Mouse (Mus musculus) forebrain, embryonic 10.5 days (tissue): ENCODE data around the gene Glrx. TPM values are rescaled to one million over a fixed set of nuclear protein-coding genes. Genes with fewer than 3 reads are reported as not detected.

Source experiments
- DNase-seq: peaks from one replicate; pipeline ENCODE4 v3.0.0-alpha.2; 2017; ENCODE audit warnings: low spot score; ENCODE audit errors: extremely low spot score
- H3K27ac ChIP-seq: fragments of 300-500 bp; sonication (generic); 2 replicates; pipeline ENCODE4 v1.5.1; 2016; ENCODE audit warnings: mild to moderate bottlenecking
- H3K27me3 ChIP-seq: fragments of 300-500 bp; sonication (generic); 2 replicates; pipeline ENCODE4 v1.6.1; 2016; ENCODE audit warnings: mild to moderate bottlenecking; ENCODE audit not compliant: poor library complexity, severe bottlenecking
- H3K36me3 ChIP-seq: fragments of 300-500 bp; sonication (generic); replicated peaks from 2 replicates; pipeline ENCODE4 v1.6.1; 2016; ENCODE audit warnings: mild to moderate bottlenecking, moderate library complexity
- H3K4me1 ChIP-seq: fragments of 300-500 bp; sonication (generic); 2 replicates; pipeline ENCODE4 v1.6.1; 2016
- H3K4me3 ChIP-seq: fragments of 300-500 bp; sonication (generic); 2 replicates; pipeline ENCODE4 v1.5.1; 2016; ENCODE audit warnings: mild to moderate bottlenecking, moderate library complexity
- H3K9me3 ChIP-seq: fragments of 300-500 bp; sonication (generic); 2 replicates; pipeline ENCODE4 v1.6.1; 2016; ENCODE audit warnings: mild to moderate bottlenecking, moderate library complexity
- WGBS: fragments of 180-500 bp; shearing (Covaris S2); methylation state at CpG from one replicate; pipeline ENCODE4 v1.1.7; 2016; 5-methylcytosine and 5-hydroxymethylcytosine counted together
- polyA plus RNA-seq: library from polyadenylated mRNA; unstranded; fragments of >200 nt; fragmentation: Nextera tagmentation; extraction: Ambion mirVana; gene quantifications from 2 replicates; pipeline ENCODE4 v1.2.1, GENCODE M21; 2016

Glrx gene
- polyA plus RNA-seq: 20.6 and 23.5 TPM in 2 replicates

DNA sequence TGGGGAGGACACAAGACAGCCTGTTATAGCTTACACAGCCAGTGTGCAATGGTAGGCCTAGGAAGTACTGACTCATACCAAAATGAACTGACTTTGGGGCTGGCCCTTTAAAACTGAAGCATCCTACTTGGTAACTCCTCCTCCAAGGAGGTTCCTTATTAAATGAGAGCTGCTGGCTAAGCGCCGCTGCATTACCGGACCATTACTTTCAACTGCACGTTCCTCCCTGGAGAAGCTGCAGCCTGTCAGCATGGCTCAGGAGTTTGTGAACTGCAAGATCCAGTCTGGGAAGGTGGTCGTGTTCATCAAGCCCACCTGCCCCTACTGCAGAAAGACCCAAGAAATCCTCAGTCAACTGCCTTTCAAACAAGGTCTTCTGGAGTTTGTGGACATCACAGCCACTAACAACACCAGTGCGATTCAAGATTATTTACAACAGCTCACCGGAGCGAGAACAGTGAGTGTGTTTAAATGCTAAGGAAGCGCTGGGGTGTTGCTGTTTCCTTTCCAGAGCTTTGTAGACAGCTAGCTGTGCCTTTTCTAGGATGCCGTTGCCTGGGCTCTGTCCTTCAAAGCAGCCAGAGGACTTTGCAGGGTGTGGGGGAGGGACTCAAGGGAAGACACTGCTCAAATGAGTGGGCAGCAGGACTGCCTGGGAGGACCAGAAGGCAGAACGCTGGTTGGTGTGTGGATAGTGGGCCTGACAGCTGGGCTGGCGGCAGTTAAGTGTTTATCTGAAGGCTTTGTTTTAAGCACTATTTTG is at the start of gene Glrx:
Gene Glrx (plus strand): TSS at position 150 of the 763 bp plus-strand sequence.
- H3K4me1 ChIP-seq: peaks cover 42% of the 10 kb centered on the region
- 2% methylated on average over 12 of the region's 12 CpGs for WGBS
- H3K4me3 ChIP-seq: peak within 1 kb of the TSS; percentile 49
- no peaks in the 10 kb centered on the region for H3K36me3 ChIP-seq
- no peaks in the 10 kb centered on the region for H3K27me3 ChIP-seq
- DNase-seq: peak; percentile 47
- H3K9me3 ChIP-seq: no peaks in the 10 kb centered on the region
- H3K27ac ChIP-seq: peak within 1 kb of the TSS; percentile 70

- Histone ChIP-seq H3K27ac (no peak overlapping the region), H3K4me3 (no peak overlapping the region), H3K36me3 (no peaks in the 10 kb centered on the region), H3K9me3 (no peaks in the 10 kb centered on the region), H3K27me3 (no peaks in the 10 kb centered on the region), H3K4me1 (no peaks in the 10 kb centered on the region)
- no peak for DNase-seq
- 86% methylated on average over 1 of the region's 1 CpGs for WGBS
Observed at GRCm38 (mm10) chr13:75790550-75791205, 49.0 kb upstream of the Glrx start.

DNA sequence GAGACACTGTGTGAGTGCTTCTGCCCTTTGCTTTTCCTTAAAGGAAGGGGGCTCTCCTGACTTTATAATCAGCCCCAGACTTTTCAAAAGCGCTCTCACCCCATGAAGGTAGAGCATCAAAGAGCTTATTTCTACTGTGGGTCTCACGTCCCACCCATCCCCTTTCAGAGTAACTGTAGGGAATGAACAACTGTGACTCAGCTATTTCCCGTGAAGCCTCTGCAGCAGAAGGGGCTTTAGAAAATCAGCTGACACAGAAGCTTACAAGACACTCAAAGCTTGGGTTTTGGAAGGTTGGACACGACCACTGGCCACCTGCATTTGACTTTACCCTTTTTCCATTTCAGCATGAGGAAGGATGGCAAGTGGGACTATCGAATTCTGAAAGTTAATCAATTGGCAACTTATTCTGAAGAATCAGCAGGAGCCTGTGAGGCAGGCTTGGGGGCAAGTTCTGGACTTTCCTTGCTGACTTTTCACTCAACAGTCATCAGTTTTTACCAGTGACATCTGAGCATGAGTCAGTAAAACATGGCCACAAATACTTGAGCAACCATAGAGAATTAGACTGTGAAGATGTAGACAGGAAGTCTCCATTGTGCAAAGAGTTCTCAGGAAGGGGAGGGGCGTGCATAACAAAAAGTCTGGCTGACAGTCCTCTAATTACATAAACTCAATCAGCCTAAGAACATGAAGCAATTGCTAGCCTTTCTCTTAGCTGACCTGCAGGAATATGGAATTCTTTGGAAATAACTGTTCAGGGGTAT is 45.6 kb upstream of the Glrx start:
- Histone ChIP-seq H3K9me3 (no peaks in the 10 kb centered on the region), H3K4me1 (0 out of 2 replicates have a peak, but pooled peaks cover 5% of the 10 kb centered on the region), H3K27me3 (no peaks in the 10 kb centered on the region), H3K36me3 (no peaks in the 10 kb centered on the region), H3K27ac (no peak overlapping the region), H3K4me3 (no peak overlapping the region)
- no peak for DNase-seq
- WGBS: 69% methylated on average over 6 of the region's 6 CpGs

- WGBS: 41% methylated on average over 18 of the region's 18 CpGs
- Histone ChIP-seq H3K4me3 (peak overlapping the region; percentile 32), H3K36me3 (no peaks in the 10 kb centered on the region), H3K27ac (peak overlapping the region; percentile 60; the same call in 1 of the 2 replicates), H3K4me1 (0 out of 2 replicates have a peak, but pooled peaks cover 5% of the 10 kb centered on the region), H3K9me3 (no peaks in the 10 kb centered on the region), H3K27me3 (no peaks in the 10 kb centered on the region)
- DNase-seq: peak; percentile 90
Observed at GRCm38 (mm10) chr13:75797369-75798141, 42.1 kb upstream of the Glrx start.

DNA sequence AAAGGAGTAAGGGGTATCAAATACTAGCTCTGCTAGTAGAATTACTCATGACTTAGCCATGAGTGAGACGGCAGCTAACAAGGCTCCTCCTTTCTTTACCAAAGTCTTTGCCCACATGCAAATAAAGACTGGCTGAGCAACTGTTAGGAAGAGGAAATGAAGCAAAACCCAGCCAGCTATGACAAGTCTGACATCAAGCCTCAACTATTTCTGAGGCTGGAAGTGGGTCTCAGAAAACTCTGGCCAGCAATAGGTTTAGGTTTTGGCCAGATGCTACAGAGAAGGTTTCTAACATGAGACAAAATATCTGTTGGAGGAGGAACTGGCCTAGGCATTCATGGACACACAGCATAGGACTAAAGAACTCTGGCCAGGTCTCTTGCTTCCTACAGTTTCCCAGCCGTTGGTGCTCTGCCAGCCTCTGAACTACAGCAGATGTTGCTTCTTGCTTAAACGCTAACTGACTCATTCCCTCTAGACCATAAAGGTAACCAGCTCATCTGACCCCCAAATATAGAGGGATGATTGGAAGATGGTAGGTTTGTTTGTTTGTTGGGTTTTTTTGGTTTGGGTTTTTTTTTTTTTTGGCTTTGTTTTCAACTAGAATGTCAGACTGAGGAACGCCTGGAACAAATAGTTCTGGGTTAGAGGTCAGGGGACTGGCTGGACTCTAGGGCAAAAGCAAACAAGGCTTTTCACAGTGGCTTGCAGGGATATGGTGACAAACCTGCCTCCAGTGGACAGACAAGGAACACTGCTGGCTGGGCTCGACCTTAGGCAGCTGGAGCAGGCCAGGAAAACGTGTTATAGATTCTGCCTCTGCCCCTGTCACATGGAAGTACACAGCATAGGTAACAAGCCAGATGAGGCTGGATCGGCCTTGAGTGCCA is 41.0 kb upstream of the Glrx start:
- 82% methylated on average over 7 of the region's 7 CpGs for WGBS
- Histone ChIP-seq H3K36me3 (no peaks in the 10 kb centered on the region), H3K4me3 (no peak overlapping the region), H3K9me3 (no peaks in the 10 kb centered on the region), H3K4me1 (0 out of 2 replicates have a peak, but pooled peaks cover 5% of the 10 kb centered on the region), H3K27me3 (no peaks in the 10 kb centered on the region), H3K27ac (no peak overlapping the region)
- no peak for DNase-seq

DNA sequence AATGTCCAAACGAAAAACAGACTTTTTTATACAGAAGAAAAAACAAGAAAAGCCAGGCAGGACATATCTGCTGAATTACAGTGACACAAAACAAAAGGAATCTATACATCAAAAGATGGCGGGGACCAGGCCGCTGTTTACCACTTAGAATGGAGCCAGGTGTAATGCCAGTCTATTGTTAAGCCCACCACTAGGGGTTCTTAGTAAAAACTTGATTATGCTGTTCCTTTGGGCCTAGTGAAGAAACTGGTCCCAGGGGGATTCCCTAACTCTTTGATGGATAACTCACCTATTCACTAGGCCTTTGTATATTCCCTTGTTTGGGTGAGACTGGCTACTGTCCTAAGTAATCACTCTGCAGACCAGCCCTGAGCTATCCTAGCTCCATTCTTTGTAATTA is 40.2 kb upstream of the Glrx start:
- WGBS: 92% methylated on average over 3 of the region's 3 CpGs
- DNase-seq: no peak
- 0 out of 2 replicates have a peak, but pooled peaks cover 5% of the 10 kb centered on the region for H3K4me1 ChIP-seq

DNA sequence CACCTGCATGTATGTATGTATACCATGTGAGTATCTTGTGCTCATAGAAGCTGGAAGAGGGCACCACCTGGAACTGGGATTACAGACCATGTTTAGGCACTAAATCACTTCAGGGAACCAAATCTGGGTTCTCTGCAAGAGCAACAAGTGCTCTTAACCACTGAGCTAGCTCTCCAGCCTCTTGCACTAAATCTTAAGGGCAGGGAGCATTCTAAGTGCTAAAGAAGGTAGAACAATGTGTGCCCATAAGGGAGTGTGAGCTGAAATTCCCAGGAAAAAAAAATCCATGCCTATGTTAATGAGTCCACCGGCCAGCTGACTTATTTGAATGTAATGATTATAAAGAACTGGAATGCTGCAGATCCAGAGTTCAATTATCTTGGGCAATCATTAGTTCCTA is 31.7 kb upstream of the Glrx start:
- no peak overlapping the region for H3K27ac ChIP-seq
- WGBS: 86% methylated on average over 1 of the region's 1 CpGs

More for the DNA sequence above, 40.2 kb upstream of the Glrx start:
- Histone ChIP-seq H3K27me3 (no peaks in the 10 kb centered on the region), H3K27ac (no peak overlapping the region), H3K9me3 (no peaks in the 10 kb centered on the region), H3K4me3 (no peak overlapping the region), H3K36me3 (no peaks in the 10 kb centered on the region)

DNA sequence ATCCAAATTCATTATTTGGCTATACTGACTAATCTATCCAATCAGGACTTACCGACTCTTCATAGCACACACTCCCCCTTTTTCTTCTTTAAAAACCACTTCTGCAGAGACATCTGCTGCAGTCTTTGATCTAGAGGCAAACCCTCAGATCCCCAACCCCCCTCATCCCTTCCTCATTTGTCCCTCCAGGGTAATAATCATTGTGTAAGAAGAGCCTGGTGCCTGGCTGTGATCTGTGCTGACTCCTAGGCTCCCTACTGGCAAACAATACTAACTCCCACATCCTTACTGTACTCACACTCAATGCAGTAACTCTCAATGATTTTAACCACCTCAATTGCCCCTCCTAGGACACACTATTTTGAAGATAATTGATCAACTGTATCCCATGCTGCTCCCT is 29.7 kb upstream of the Glrx start:
- H3K9me3 ChIP-seq: no peaks in the 10 kb centered on the region
- no peak for DNase-seq
- no peak overlapping the region for H3K4me3 ChIP-seq
- H3K4me1 ChIP-seq: no peaks in the 10 kb centered on the region
- H3K36me3 ChIP-seq: no peaks in the 10 kb centered on the region
- 92% methylated on average over 1 of the region's 1 CpGs for WGBS
- no peak overlapping the region for H3K27ac ChIP-seq
- no peaks in the 10 kb centered on the region for H3K27me3 ChIP-seq

More for the DNA sequence above, 31.7 kb upstream of the Glrx start:
- Histone ChIP-seq H3K9me3 (no peaks in the 10 kb centered on the region), H3K4me1 (no peaks in the 10 kb centered on the region), H3K4me3 (no peak overlapping the region), H3K36me3 (no peaks in the 10 kb centered on the region), H3K27me3 (no peaks in the 10 kb centered on the region)
- no peak for DNase-seq

DNA sequence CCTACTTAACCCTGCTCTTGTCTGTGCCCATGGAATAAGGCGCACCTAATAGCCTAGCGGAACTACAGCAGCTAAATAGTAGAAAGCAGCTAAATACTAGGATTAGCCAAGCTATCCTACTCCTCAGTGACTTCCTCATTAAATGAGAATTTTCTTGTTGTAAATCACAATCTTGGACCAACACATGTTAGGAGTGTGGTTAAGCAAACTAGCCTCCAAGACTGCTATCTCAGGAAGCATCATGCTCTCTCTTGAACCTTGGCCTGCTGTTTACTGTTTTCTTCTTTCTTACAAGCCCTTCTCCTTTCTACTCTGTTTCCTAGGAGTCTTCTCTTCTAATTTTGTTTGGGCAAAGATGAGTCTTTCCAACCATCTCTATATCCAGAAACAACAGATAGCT is 22.5 kb upstream of the Glrx start:
- Histone ChIP-seq H3K36me3 (no peaks in the 10 kb centered on the region), H3K4me1 (peaks cover 13% of the 10 kb centered on the region), H3K9me3 (no peaks in the 10 kb centered on the region), H3K4me3 (no peak overlapping the region), H3K27me3 (no peaks in the 10 kb centered on the region), H3K27ac (no peak overlapping the region)
- 99% methylated on average over 2 of the region's 2 CpGs for WGBS
- DNase-seq: no peak

DNA sequence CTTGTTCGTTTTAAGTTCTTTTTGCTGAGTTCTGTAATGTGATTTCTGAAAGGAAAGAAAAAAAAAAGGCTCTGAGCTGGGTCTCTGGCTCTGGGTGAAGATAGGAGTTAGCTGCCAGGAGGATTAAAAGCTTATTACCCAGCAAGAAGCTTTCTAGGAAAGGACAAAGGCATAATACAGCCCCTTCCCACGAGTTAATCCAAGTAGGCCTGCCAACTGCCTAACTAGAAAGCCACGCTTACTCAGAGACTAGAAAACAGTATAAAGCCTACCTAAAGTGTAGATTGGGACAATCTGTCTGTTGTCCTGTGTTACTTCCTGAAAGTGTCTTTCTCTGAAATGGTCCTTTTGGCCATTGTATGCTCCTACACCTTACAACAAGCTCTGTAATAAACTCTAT is 21.2 kb upstream of the Glrx start:
- Histone ChIP-seq H3K36me3 (no peaks in the 10 kb centered on the region), H3K27ac (no peak overlapping the region), H3K27me3 (no peaks in the 10 kb centered on the region), H3K9me3 (no peaks in the 10 kb centered on the region), H3K4me1 (peaks cover 13% of the 10 kb centered on the region), H3K4me3 (no peak overlapping the region)
- no peak for DNase-seq
- 25% methylated on average over 3 of the region's 3 CpGs for WGBS

DNA sequence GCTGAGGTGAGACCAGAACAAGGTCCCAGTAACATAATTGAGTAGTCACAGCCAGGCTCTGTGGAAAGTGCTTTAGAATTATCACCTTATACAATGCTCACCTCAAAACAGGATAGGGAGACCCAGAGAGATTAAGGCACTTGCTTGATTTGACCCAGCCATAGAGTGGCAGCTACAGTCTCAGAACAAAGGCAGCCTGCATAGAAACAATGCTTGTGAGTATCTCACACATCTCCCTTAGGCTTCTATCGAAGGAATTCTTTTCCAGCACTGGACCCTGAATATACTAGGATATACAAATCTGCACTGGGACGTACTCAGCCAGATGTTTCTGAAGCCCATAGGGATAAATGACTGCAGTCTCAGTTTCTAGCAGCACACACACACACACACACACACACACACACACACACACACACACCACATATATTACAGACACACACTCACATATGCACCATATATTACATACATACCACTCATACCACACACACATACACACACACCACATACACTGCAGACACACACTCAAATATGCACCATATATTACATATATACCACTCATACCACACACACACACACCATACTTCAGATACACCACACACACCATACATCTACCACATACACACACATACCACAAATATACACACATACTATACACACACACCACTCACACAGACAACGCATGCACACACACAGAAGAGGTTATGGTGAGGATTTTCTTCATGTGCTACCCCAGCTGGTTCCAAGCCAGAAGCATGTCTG is 20.5 kb upstream of the Glrx start:
- no peak for DNase-seq
- no peaks in the 10 kb centered on the region for H3K36me3 ChIP-seq
- H3K27ac ChIP-seq: no peak overlapping the region
- peaks cover 13% of the 10 kb centered on the region for H3K4me1 ChIP-seq
- WGBS: 63% methylated on average over 3 of the region's 3 CpGs
- H3K27me3 ChIP-seq: no peaks in the 10 kb centered on the region
- no peak overlapping the region for H3K4me3 ChIP-seq
- no peaks in the 10 kb centered on the region for H3K9me3 ChIP-seq
